Mouse (Mus musculus) hindbrain, embryonic 11.5 days (tissue): Measurements from ENCODE around the gene Haus3. TPM values are rescaled to one million over a fixed set of nuclear protein-coding genes. Genes with fewer than 3 reads are reported as not detected.

Source experiments
- ATAC-seq: fragments of 200-750 bp; cut with Nextera tagmentation; 2 replicates; pipeline ENCODE4 v1.8.0; 2017; ENCODE audit warnings: mild to moderate bottlenecking, moderate TSS enrichment, moderate library complexity; ENCODE audit not compliant: low FRiP score
- DNase-seq: peaks from one replicate; pipeline ENCODE4 v3.0.0-alpha.2; 2015; ENCODE audit warnings: low spot score
- H3K27ac ChIP-seq: fragments of 300-500 bp; sonication (generic); 2 replicates; pipeline ENCODE4 v1.5.1; 2014; ENCODE audit warnings: mild to moderate bottlenecking, low read depth, low read length
- H3K27me3 ChIP-seq: fragments of 300-500 bp; sonication (generic); 2 replicates; pipeline ENCODE4 v1.6.1; 2014; ENCODE audit warnings: mild to moderate bottlenecking, low read length, moderate library complexity, mixed read lengths; ENCODE audit not compliant: control insufficient read depth, insufficient read depth
- H3K36me3 ChIP-seq: fragments of 300-500 bp; sonication (generic); 2 replicates; pipeline ENCODE4 v1.6.1; 2014; ENCODE audit warnings: mild to moderate bottlenecking, low read length, moderate library complexity, mixed read lengths; ENCODE audit not compliant: control insufficient read depth, insufficient read depth
- H3K4me1 ChIP-seq: fragments of 300-500 bp; sonication (generic); replicated peaks from 2 replicates; pipeline ENCODE4 v1.6.1; 2014; ENCODE audit warnings: low read length, mixed read lengths; ENCODE audit not compliant: control insufficient read depth, insufficient read depth
- H3K4me2 ChIP-seq: fragments of 300-500 bp; sonication (generic); replicated peaks from 2 replicates; pipeline ENCODE4 v1.6.1; 2014; ENCODE audit warnings: mild to moderate bottlenecking, low read depth, low read length
- H3K4me3 ChIP-seq: fragments of 300-500 bp; sonication (generic); 2 replicates; pipeline ENCODE4 v1.5.1; 2014; ENCODE audit warnings: low read depth, low read length
- H3K9ac ChIP-seq: fragments of 300-500 bp; sonication (generic); 2 replicates; pipeline ENCODE4 v1.6.1; 2014; ENCODE audit warnings: low read depth, low read length
- H3K9me3 ChIP-seq: fragments of 300-500 bp; sonication (generic); 2 replicates; pipeline ENCODE4 v1.6.1; 2016; ENCODE audit warnings: low read length; ENCODE audit not compliant: control insufficient read depth
- WGBS: fragments of 180-500 bp; shearing (Covaris S2); extraction: QIAGEN DNeasy Blood & Tissue Kit; methylation state at CpG from one replicate; pipeline ENCODE4 v1.1.7; 2014; 5-methylcytosine and 5-hydroxymethylcytosine counted together
- polyA plus RNA-seq: library from polyadenylated mRNA; unstranded; fragments of >200 nt; fragmentation: Nextera tagmentation; extraction: Ambion mirVana; gene quantifications from 2 replicates; pipeline ENCODE4 v1.2.1, GENCODE M21; 2014

Haus3 gene
- polyA plus RNA-seq, 1 experiment from 2014 or later, result 46.9 TPM

GRCm38 (mm10) chr5:34169954-34170353 lies 627 bp upstream of the Haus3 start:
- H3K9me3 ChIP-seq, result no peaks in the 10 kb centered on the region
- no peak for DNase-seq
- H3K27me3 ChIP-seq, result no peaks in the 10 kb centered on the region
- H3K4me1 ChIP-seq, result no peaks in the 10 kb centered on the region; the same call in 1 of the 2 replicates
- 86% methylated on average over 3 of the region's 3 CpGs for WGBS
- peak overlapping the region; percentile 31 for H3K4me2 ChIP-seq
- H3K9ac ChIP-seq, result peak overlapping the region; percentile 43; the same call in 1 of the 2 replicates
- peak overlapping the region; percentile 11; the same call in 1 of the 2 replicates for H3K4me3 ChIP-seq
- peak overlapping the region; percentile 83 for H3K27ac ChIP-seq
- H3K36me3 ChIP-seq, result no peaks in the 10 kb centered on the region
- no peak for ATAC-seq

- no peak overlapping the region for H3K9ac ChIP-seq
- H3K27ac ChIP-seq, result no peak overlapping the region
- 87% methylated on average over 4 of the region's 4 CpGs for WGBS
- H3K27me3 ChIP-seq, result no peaks in the 10 kb centered on the region
- H3K4me1 ChIP-seq, result no peaks in the 10 kb centered on the region; the same call in 1 of the 2 replicates
- no peak overlapping the region for H3K4me3 ChIP-seq
- no peaks in the 10 kb centered on the region for H3K36me3 ChIP-seq
- ATAC-seq (no peak), DNase-seq (no peak)
- no peaks in the 10 kb centered on the region for H3K9me3 ChIP-seq
- H3K4me2 ChIP-seq, result no peak overlapping the region
Measured at GRCm38 (mm10) chr5:34167857-34168256, 1.5 kb downstream of the Haus3 start.

- no peak for ATAC-seq
- 81% methylated on average over 4 of the region's 4 CpGs for WGBS
- no peak overlapping the region for H3K27ac ChIP-seq
- H3K27me3 ChIP-seq, result no peaks in the 10 kb centered on the region
- H3K4me3 ChIP-seq, result no peak overlapping the region
- no peak for DNase-seq
- no peaks in the 10 kb centered on the region for H3K9me3 ChIP-seq
- no peaks in the 10 kb centered on the region; the same call in 1 of the 2 replicates for H3K4me1 ChIP-seq
- H3K9ac ChIP-seq, result no peak overlapping the region
- no peaks in the 10 kb centered on the region for H3K36me3 ChIP-seq
- no peak overlapping the region for H3K4me2 ChIP-seq
Measured at GRCm38 (mm10) chr5:34165793-34166192, 3.5 kb downstream of the Haus3 start.

- no peak overlapping the region for H3K4me3 ChIP-seq
- H3K27me3 ChIP-seq, result no peaks in the 10 kb centered on the region
- H3K9me3 ChIP-seq, result no peaks in the 10 kb centered on the region
- no peak overlapping the region for H3K9ac ChIP-seq
- H3K4me2 ChIP-seq, result no peak overlapping the region
- no peak for ATAC-seq
- no peak for DNase-seq
- no peak overlapping the region for H3K27ac ChIP-seq
- no peaks in the 10 kb centered on the region for H3K36me3 ChIP-seq
- H3K4me1 ChIP-seq, result no peaks in the 10 kb centered on the region
Measured at GRCm38 (mm10) chr5:34148476-34148875, 20.9 kb downstream of the Haus3 start.

- no peak overlapping the region for H3K9ac ChIP-seq
- no peak for DNase-seq
- no peaks in the 10 kb centered on the region for H3K27me3 ChIP-seq
- H3K4me1 ChIP-seq, result no peaks in the 10 kb centered on the region
- no peak for ATAC-seq
- no peak overlapping the region for H3K27ac ChIP-seq
- H3K36me3 ChIP-seq, result no peaks in the 10 kb centered on the region
- H3K9me3 ChIP-seq, result no peaks in the 10 kb centered on the region
- 92% methylated on average over 3 of the region's 3 CpGs for WGBS
- H3K4me2 ChIP-seq, result no peak overlapping the region
- no peak overlapping the region for H3K4me3 ChIP-seq
Measured at GRCm38 (mm10) chr5:34147554-34147953, 21.8 kb downstream of the Haus3 start.

GRCm38 (mm10) chr5:34139751-34140150 lies 29.6 kb downstream of the Haus3 start:
- Histone ChIP-seq H3K4me1 (no peaks in the 10 kb centered on the region), H3K36me3 (no peaks in the 10 kb centered on the region), H3K27ac (no peak overlapping the region), H3K9ac (no peak overlapping the region), H3K4me3 (no peak overlapping the region), H3K27me3 (no peaks in the 10 kb centered on the region), H3K9me3 (no peaks in the 10 kb centered on the region), H3K4me2 (no peak overlapping the region)
- peak; percentile 20 for DNase-seq
- WGBS, result 6% methylated on average over 1 of the region's 1 CpGs
- no peak for ATAC-seq

GRCm38 (mm10) chr5:34132731-34133130 lies 36.6 kb downstream of the Haus3 start:
- Histone ChIP-seq H3K4me2 (no peak overlapping the region), H3K36me3 (no peaks in the 10 kb centered on the region), H3K9me3 (no peaks in the 10 kb centered on the region), H3K27me3 (no peaks in the 10 kb centered on the region), H3K4me3 (no peak overlapping the region), H3K27ac (no peak overlapping the region), H3K4me1 (no peaks in the 10 kb centered on the region), H3K9ac (no peak overlapping the region)
- ATAC-seq (no peak), DNase-seq (no peak)
- 79% methylated on average over 2 of the region's 2 CpGs for WGBS

GRCm38 (mm10) chr5:34124131-34124530 lies 45.2 kb downstream of the Haus3 start:
- Histone ChIP-seq H3K9me3 (no peaks in the 10 kb centered on the region), H3K4me3 (no peak overlapping the region), H3K27me3 (no peaks in the 10 kb centered on the region), H3K4me2 (no peak overlapping the region), H3K27ac (no peak overlapping the region), H3K9ac (no peak overlapping the region), H3K4me1 (no peaks in the 10 kb centered on the region), H3K36me3 (no peaks in the 10 kb centered on the region)
- ATAC-seq, result no peak
- 20% methylated on average over 1 of the region's 1 CpGs for WGBS
- DNase-seq, result no peak

GRCm38 (mm10) chr5:34119121-34119856 lies 50.0 kb downstream of the Haus3 start:
- Histone ChIP-seq H3K36me3 (no peaks in the 10 kb centered on the region), H3K9me3 (no peaks in the 10 kb centered on the region), H3K27ac (no peak overlapping the region), H3K4me3 (no peak overlapping the region), H3K4me1 (no peaks in the 10 kb centered on the region), H3K27me3 (no peaks in the 10 kb centered on the region), H3K9ac (no peak overlapping the region), H3K4me2 (no peak overlapping the region)
- DNase-seq (no peak), ATAC-seq (no peak)
- 89% methylated on average over 3 of the region's 3 CpGs for WGBS
